Mouse (Mus musculus): ENCODE results near the gene Foxn4.
A peak's percentile ranks its signal among the peaks of the same experiment; 100 is the strongest.

Foxn4 gene

GRCm38 (mm10) chr5:114273693-114274402 is at the start of gene Foxn4:
TSS of gene Foxn4 (minus strand) at chr5:114273807.
- DNase-seq (ENCODE audit: low spot score in 2 of 2): no peak

- DNase-seq (ENCODE audit: low spot score in 2 of 2): no peak
Measured at GRCm38 (mm10) chr5:114323105-114323790, 49.6 kb upstream of the Foxn4 start.

GRCm38 (mm10) chr5:114309680-114310036 is 36.1 kb upstream of the Foxn4 start:
- no peak for DNase-seq (ENCODE audit: low spot score in 2 of 2)

- no peak for DNase-seq (ENCODE audit: low spot score in 2 of 2)
Measured at GRCm38 (mm10) chr5:114308765-114309679, 35.4 kb upstream of the Foxn4 start.

- DNase-seq (ENCODE audit: low spot score in 2 of 2): no peak
Measured at GRCm38 (mm10) chr5:114306496-114306895, 32.9 kb upstream of the Foxn4 start.

- DNase-seq (ENCODE audit: low spot score in 2 of 2): no peak
Measured at GRCm38 (mm10) chr5:114303166-114303565, 29.6 kb upstream of the Foxn4 start.

GRCm38 (mm10) chr5:114299883-114300610 is 26.4 kb upstream of the Foxn4 start:
- no peak for DNase-seq (ENCODE audit: low spot score in 2 of 2)

GRCm38 (mm10) chr5:114299156-114299855 is 25.7 kb upstream of the Foxn4 start:
- DNase-seq (ENCODE audit: low spot score in 2 of 2): no peak

GRCm38 (mm10) chr5:114298212-114298894 is 24.7 kb upstream of the Foxn4 start:
- no peak for DNase-seq (ENCODE audit: low spot score in 2 of 2)

GRCm38 (mm10) chr5:114296693-114297631 is 23.4 kb upstream of the Foxn4 start:
- DNase-seq (ENCODE audit: low spot score in 2 of 2): no peak

GRCm38 (mm10) chr5:114290004-114290403 is 16.4 kb upstream of the Foxn4 start:
- DNase-seq (ENCODE audit: low spot score in 2 of 2): no peak

- no peak for DNase-seq (ENCODE audit: low spot score in 2 of 2)
Measured at GRCm38 (mm10) chr5:114288874-114289273, 15.3 kb upstream of the Foxn4 start, which contains the start of gene Myo1h. TSS of gene Myo1h (plus strand) at chr5:114289166.

- no peak for DNase-seq (ENCODE audit: low spot score in 2 of 2)
Measured at GRCm38 (mm10) chr5:114288396-114288795, 14.8 kb upstream of the Foxn4 start.

- DNase-seq (ENCODE audit: low spot score in 2 of 2): no peak
Measured at GRCm38 (mm10) chr5:114286872-114287571, 13.4 kb upstream of the Foxn4 start.

- DNase-seq (ENCODE audit: low spot score in 2 of 2): no peak
Measured at GRCm38 (mm10) chr5:114286102-114286501, 12.5 kb upstream of the Foxn4 start.

- no peak for DNase-seq (ENCODE audit: low spot score in 2 of 2)
Measured at GRCm38 (mm10) chr5:114285398-114285700, 11.7 kb upstream of the Foxn4 start.

GRCm38 (mm10) chr5:114284604-114285397 is 11.2 kb upstream of the Foxn4 start:
- peak in 1 of 2 experiments; percentile 39 for DNase-seq (ENCODE audit: low spot score in 2 of 2)

- DNase-seq (ENCODE audit: low spot score in 2 of 2): no peak
Measured at GRCm38 (mm10) chr5:114282346-114282745, 8.7 kb upstream of the Foxn4 start.
